In the genomic region with DNA sequence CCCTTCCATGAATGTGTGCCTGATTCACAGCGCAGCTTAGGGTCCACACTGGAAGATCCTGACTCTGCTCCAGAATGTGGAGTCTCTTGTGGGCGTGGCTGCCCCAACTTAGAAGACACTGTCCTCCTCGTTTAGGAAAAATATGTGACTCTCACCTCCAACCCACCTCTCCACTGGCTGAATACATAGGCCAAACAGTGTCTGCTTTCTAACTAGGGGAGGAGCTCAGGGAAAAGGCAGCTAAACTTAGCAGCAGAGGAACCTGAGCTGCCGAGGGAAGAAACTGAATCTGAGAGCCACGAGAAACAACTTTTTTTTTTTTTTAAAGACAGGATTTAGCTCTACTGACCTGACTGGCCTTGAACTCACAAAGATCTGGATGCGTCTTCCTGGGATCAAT, we compare ENCODE assay signal across 28 mouse cellular contexts. TPM values are rescaled to one million over a fixed set of nuclear protein-coding genes. Genes with fewer than 3 reads are reported as not detected.
DNase-seq lines count a peak whose midpoint lies in the region; ATAC-seq and TF ChIP-seq lines count a peak whose summit lies in the region.
"Had no signal": no experiment of that assay in that cellular context is flagged by ENCODE, and none has a peak within 500 bp of the region (broad histone marks: within the 10 kb centered on the region; RNA-seq: fewer than 3 reads in every experiment).

No protein-coding gene starts in this region.

- no peak overlapping the region for H3K9ac ChIP-seq in heart, embryonic 14.5 days (ENCODE audit: low read length)
- no peak overlapping the region; the same call in 1 of the 2 replicates for H3K9ac ChIP-seq in liver, embryonic 12.5 days
- H3K9ac ChIP-seq in liver, postnatal 0 days (replicated peaks), result no peak overlapping the region
- H3K9ac ChIP-seq: embryonic facial prominence, embryonic 13.5 days; forebrain, embryonic 12.5 days; hindbrain, embryonic 12.5 days; kidney, embryonic 15.5 days; midbrain, embryonic 12.5 days; neural tube, embryonic 15.5 days; stomach, embryonic 15.5 days had no signal

- peak overlapping the region; percentile 48 to 54; a peak in 3 of 4 replicates for H3K27ac ChIP-seq in heart, embryonic 14.5 days (replicated peaks in 1 of 2; ENCODE audit: control insufficient read depth in 1 of 2, insufficient read depth in 1 of 2, low read depth in 2 of 2, low read length in 2 of 2)
- peak overlapping the region; percentile 49; the same call in 1 of the 2 replicates for H3K27ac ChIP-seq in liver, embryonic 12.5 days
- no peak overlapping the region for H3K27ac ChIP-seq in liver, postnatal 0 days (ENCODE audit: low read depth)
- H3K27ac ChIP-seq: embryonic facial prominence, embryonic 13.5 days; forebrain, embryonic 12.5 days; hindbrain, embryonic 12.5 days; kidney, embryonic 15.5 days; midbrain, embryonic 12.5 days; neural tube, embryonic 15.5 days; stomach, embryonic 15.5 days had no signal

- TF ChIP-seq CTCF in liver, postnatal 0 days (IDR thresholded peaks at IDR 0.05; ENCODE audit: low read depth), result no peak

- H3K9me3 ChIP-seq in heart, embryonic 14.5 days (ENCODE audit: control insufficient read depth, low read length), result no peaks in the 10 kb centered on the region
- H3K9me3 ChIP-seq in liver, embryonic 12.5 days (replicated peaks), result no peaks in the 10 kb centered on the region
- H3K9me3 ChIP-seq in liver, postnatal 0 days (ENCODE audit: low read length), result no peaks in the 10 kb centered on the region
- H3K9me3 ChIP-seq: embryonic facial prominence, embryonic 13.5 days; forebrain, embryonic 12.5 days; hindbrain, embryonic 12.5 days; kidney, embryonic 15.5 days; midbrain, embryonic 12.5 days; neural tube, embryonic 15.5 days; stomach, embryonic 15.5 days had no signal

- H3K27me3 ChIP-seq in heart, embryonic 14.5 days (ENCODE audit: control insufficient read depth, insufficient read depth, low read length), result no peaks in the 10 kb centered on the region
- no peaks in the 10 kb centered on the region for H3K27me3 ChIP-seq in liver, embryonic 12.5 days (replicated peaks)
- H3K27me3 ChIP-seq in liver, postnatal 0 days (ENCODE audit: insufficient read depth, low read length), result no peaks in the 10 kb centered on the region
- H3K27me3 ChIP-seq: embryonic facial prominence, embryonic 13.5 days; forebrain, embryonic 12.5 days; hindbrain, embryonic 12.5 days; kidney, embryonic 15.5 days; midbrain, embryonic 12.5 days; neural tube, embryonic 15.5 days; stomach, embryonic 15.5 days had no signal

- no peak for ATAC-seq in heart, embryonic 14.5 days (ENCODE audit: insufficient number of reproducible peaks, insufficient read depth, low FRiP score, low read depth)
- no peak for ATAC-seq in liver, embryonic 12.5 days
- no peak for ATAC-seq in liver, postnatal 0 days
- ATAC-seq: intestine, postnatal 0 days had no signal

- intact Hi-C loops in gastrocnemius, postnatal 36 days (cut with DNase I), result no loop called here

- TF ChIP-seq EP300 in liver, postnatal 0 days (IDR thresholded peaks at IDR 0.05; ENCODE audit: low read depth), result no peak

- no peaks in the 10 kb centered on the region for H3K36me3 ChIP-seq in heart, embryonic 14.5 days (ENCODE audit: control insufficient read depth, insufficient read depth, low read length)
- peaks cover 4% of the 10 kb centered on the region for H3K36me3 ChIP-seq in liver, embryonic 12.5 days
- no peaks in the 10 kb centered on the region for H3K36me3 ChIP-seq in liver, postnatal 0 days (replicated peaks; ENCODE audit: insufficient read depth, low read length)
- H3K36me3 ChIP-seq: embryonic facial prominence, embryonic 13.5 days; neural tube, embryonic 15.5 days; stomach, embryonic 15.5 days had no signal

- no peak overlapping the region for H3K4me2 ChIP-seq in heart, embryonic 14.5 days (ENCODE audit: low read length)
- H3K4me2 ChIP-seq in liver, embryonic 12.5 days, result no peak overlapping the region
- H3K4me2 ChIP-seq in liver, postnatal 0 days (ENCODE audit: low read depth, low read length), result no peak overlapping the region
- H3K4me2 ChIP-seq: embryonic facial prominence, embryonic 13.5 days; forebrain, embryonic 12.5 days; hindbrain, embryonic 12.5 days; kidney, embryonic 15.5 days; midbrain, embryonic 12.5 days; neural tube, embryonic 15.5 days; stomach, embryonic 15.5 days had no signal

- H3K4me1 ChIP-seq in heart, embryonic 14.5 days (ENCODE audit: control insufficient read depth in 2 of 2, insufficient read depth in 2 of 2, low read length in 2 of 2), result peaks cover 5 to 34% of the 10 kb centered on the region in 2 experiments
- peaks cover 69% of the 10 kb centered on the region for H3K4me1 ChIP-seq in liver, embryonic 12.5 days
- H3K4me1 ChIP-seq in liver, postnatal 0 days (ENCODE audit: insufficient read depth), result peaks cover 20% of the 10 kb centered on the region
- H3K4me1 ChIP-seq: embryonic facial prominence, embryonic 13.5 days; forebrain, embryonic 12.5 days; midbrain, embryonic 12.5 days had no signal

- 60% methylated on average over 6 of the region's 6 CpGs for whole genome bisulfite sequencing in heart, embryonic 14.5 days
- 54% methylated on average over 6 of the region's 6 CpGs for WGBS in liver, embryonic 12.5 days (ENCODE audit: insufficient replicate concordance)
- WGBS in liver, postnatal 0 days (ENCODE audit: insufficient replicate concordance), result 53% methylated on average over 6 of the region's 6 CpGs

- H3K4me3 ChIP-seq in heart, embryonic 14.5 days (ENCODE audit: control insufficient read depth in 1 of 2, insufficient read depth in 1 of 2, low read depth in 1 of 2, low read length in 2 of 2), result no peak overlapping the region
- H3K4me3 ChIP-seq in liver, embryonic 12.5 days, result no peak overlapping the region
- no peak overlapping the region for H3K4me3 ChIP-seq in liver, postnatal 0 days (ENCODE audit: low read depth, low read length)
- H3K4me3 ChIP-seq: embryonic facial prominence, embryonic 13.5 days; erythroblast, embryonic 14.5 days; forebrain, embryonic 12.5 days; hindbrain, embryonic 12.5 days; kidney, embryonic 15.5 days; midbrain, embryonic 12.5 days; neural tube, embryonic 15.5 days; stomach, embryonic 15.5 days had no signal

- peak; percentile 42 for DNase-seq in cerebellum, adult 11-12 months
- DNase-seq in cerebellum, postnatal 10 days, result no peak
- peak; percentile 46 for DNase-seq in gastrocnemius, postnatal 25 days
- no peak for DNase-seq in gastrocnemius, postnatal 36 days
- no peak for DNase-seq in heart, adult 8-10 months (ENCODE audit: low spot score)
- no peak for DNase-seq in liver, postnatal 0 days
- DNase-seq: adrenal gland, postnatal 25 days; cerebellum, postnatal 36 days; embryo, embryonic 11 days; kidney, postnatal 4 days; lung, adult 18-20 months; lung, postnatal 10 days; right cerebral cortex, adult 18-20 months; right cerebral cortex, postnatal 4 days; thymus, adult 18-20 months; thymus, postnatal 36 days had no signal

RNA-seq across cellular contexts. Expression of a gene that starts 6.0 kb away (rescaled TPM):
- total RNA-seq in gastrocnemius, postnatal 25 days (2021), result 10 to 100 TPM; 19.9 to 22.8 TPM
- 10 to 100 TPM; 21.3 to 23.8 TPM for total RNA-seq in gastrocnemius, postnatal 36 days (2021)
- polyA plus RNA-seq in heart, embryonic 14.5 days (2014; fragmentation: Nextera tagmentation; extraction: Ambion mirVana), result 25.6 and 28.8 TPM in 2 replicates
- total RNA-seq in heart, adult 8-10 months (2022), result 10 to 100 TPM; 19.5 to 23.8 (median 21.3) TPM
- polyA plus RNA-seq in liver, embryonic 12.5 days (2016; fragmentation: Nextera tagmentation; extraction: Ambion mirVana), result 18.8 and 22.5 TPM in 2 replicates
- 41.4 and 42.8 TPM in 2 replicates for polyA plus RNA-seq in liver, postnatal 0 days (2015; fragmentation: Nextera tagmentation; extraction: Ambion mirVana)

RNA-seq across cellular contexts. Expression of a gene that starts 6.7 kb away (rescaled TPM):
- 10 to 100 TPM; 36.5 to 38.3 TPM for total RNA-seq in gastrocnemius, postnatal 25 days (2021)
- total RNA-seq in gastrocnemius, postnatal 36 days (2021), result 10 to 100 TPM; 39.4 to 45.5 TPM
- 29.8 and 31.7 TPM in 2 replicates for polyA plus RNA-seq in heart, embryonic 14.5 days (2014; fragmentation: Nextera tagmentation; extraction: Ambion mirVana)
- 10 to 100 TPM; 26.3 to 27.9 (median 27.2) TPM for total RNA-seq in heart, adult 8-10 months (2022)
- polyA plus RNA-seq in liver, embryonic 12.5 days (2016; fragmentation: Nextera tagmentation; extraction: Ambion mirVana), result 11.8 and 12.1 TPM in 2 replicates
- polyA plus RNA-seq in liver, postnatal 0 days (2015; fragmentation: Nextera tagmentation; extraction: Ambion mirVana), result 10.6 and 10.7 TPM in 2 replicates

RNA-seq across cellular contexts. Expression of a gene that starts 24.2 kb away (rescaled TPM):
- total RNA-seq in gastrocnemius, postnatal 25 days (2021), result not detected
- not detected for total RNA-seq in gastrocnemius, postnatal 36 days (2021)
- not detected in 2 replicates for polyA plus RNA-seq in heart, embryonic 14.5 days (2014; fragmentation: Nextera tagmentation; extraction: Ambion mirVana)
- total RNA-seq in heart, adult 8-10 months (2022), result not detected
- polyA plus RNA-seq in liver, embryonic 12.5 days (2016; fragmentation: Nextera tagmentation; extraction: Ambion mirVana), result not detected in 2 replicates
- not detected in 2 replicates for polyA plus RNA-seq in liver, postnatal 0 days (2015; fragmentation: Nextera tagmentation; extraction: Ambion mirVana)
- polyA plus RNA-seq: erythroblast, embryonic 14.5 days; intestine, postnatal 0 days had no signal

RNA-seq across cellular contexts. Expression of a gene that starts 31.8 kb away (rescaled TPM):
- total RNA-seq in gastrocnemius, postnatal 25 days (2021), result under 1 TPM; 0.15 to 0.27 TPM
- under 1 TPM in 1 of 2 experiments, not detected in 1; 0.64 TPM for total RNA-seq in gastrocnemius, postnatal 36 days (2021)
- 0.88 TPM in 2 replicates for polyA plus RNA-seq in heart, embryonic 14.5 days (2014; fragmentation: Nextera tagmentation; extraction: Ambion mirVana)
- total RNA-seq in heart, adult 8-10 months (2022), result 1 to 10 TPM in 1 of 4 experiments, under 1 TPM in 2, not detected in 1; 0.52 to 1.5 (median 0.66) TPM
- polyA plus RNA-seq in liver, embryonic 12.5 days (2016; fragmentation: Nextera tagmentation; extraction: Ambion mirVana), result 3.1 and 4.6 TPM in 2 replicates
- polyA plus RNA-seq in liver, postnatal 0 days (2015; fragmentation: Nextera tagmentation; extraction: Ambion mirVana), result 1.2 TPM in 2 replicates

RNA-seq across cellular contexts. Expression of a gene that starts 33.8 kb away (rescaled TPM):
- total RNA-seq in gastrocnemius, postnatal 25 days (2021), result not detected
- not detected for total RNA-seq in gastrocnemius, postnatal 36 days (2021)
- 0.23 and 0.46 TPM in 2 replicates for polyA plus RNA-seq in heart, embryonic 14.5 days (2014; fragmentation: Nextera tagmentation; extraction: Ambion mirVana)
- not detected for total RNA-seq in heart, adult 8-10 months (2022)
- 0.33 and 0.38 TPM in 2 replicates for polyA plus RNA-seq in liver, embryonic 12.5 days (2016; fragmentation: Nextera tagmentation; extraction: Ambion mirVana)
- polyA plus RNA-seq in liver, postnatal 0 days (2015; fragmentation: Nextera tagmentation; extraction: Ambion mirVana), result 0.08 TPM in 1 of 2 replicates, not detected in the other
- total RNA-seq: left cerebral cortex, postnatal 14 days had no signal
- polyA plus RNA-seq: erythroblast, embryonic 14.5 days; midbrain, embryonic 12.5 days had no signal

Comparison
In these comparisons a context has a peak if more than half of its experiments do, and no peak if none do; other contexts are left out.
1. DNase-seq: peak in cerebellum, adult 11-12 months (single experiment) and gastrocnemius, postnatal 25 days (single experiment); none in cerebellum, postnatal 10 days (0 of 2), gastrocnemius, postnatal 36 days (0 of 2), heart, adult 8-10 months (single experiment) and liver, postnatal 0 days (single experiment).